Mouse (Mus musculus) neural tube, embryonic 14.5 days (tissue): Measurements from ENCODE around the gene Piezo1. TPM values are rescaled to one million over a fixed set of nuclear protein-coding genes. Genes with fewer than 3 reads are reported as not detected.

Source experiments
- ATAC-seq: fragments of 200-750 bp; cut with Nextera tagmentation; 2 replicates; pipeline ENCODE4 v1.8.0; 2017; ENCODE audit warnings: low read depth, mild to moderate bottlenecking, moderate TSS enrichment, moderate library complexity
- H3K27ac ChIP-seq: fragments of 300-500 bp; sonication (generic); 2 replicates; pipeline ENCODE4 v1.5.1; 2014; ENCODE audit warnings: low read depth, mild to moderate bottlenecking, control low read depth, low read length, moderate library complexity, mixed read lengths
- H3K27me3 ChIP-seq: fragments of 300-500 bp; sonication (generic); 2 replicates; pipeline ENCODE4 v1.6.1; 2014; ENCODE audit warnings: low read length; ENCODE audit not compliant: control insufficient read depth, insufficient read depth
- H3K36me3 ChIP-seq: fragments of 300-500 bp; sonication (generic); 2 replicates; pipeline ENCODE4 v1.6.1; 2014; ENCODE audit warnings: low read length, mixed read lengths; ENCODE audit not compliant: control insufficient read depth, insufficient read depth
- H3K4me1 ChIP-seq: fragments of 300-500 bp; sonication (generic); 2 replicates; pipeline ENCODE4 v1.6.1; 2014; ENCODE audit warnings: low read length; ENCODE audit not compliant: control insufficient read depth, insufficient read depth
- H3K4me2 ChIP-seq: fragments of 300-500 bp; sonication (generic); 2 replicates; pipeline ENCODE4 v1.6.1; 2014; ENCODE audit warnings: mild to moderate bottlenecking, low read depth, low read length, control low read depth
- H3K4me3 ChIP-seq: fragments of 300-500 bp; sonication (generic); 2 replicates; pipeline ENCODE4 v1.5.1; 2014; ENCODE audit warnings: low read depth, low read length, control low read depth, mixed read lengths
- H3K9ac ChIP-seq: fragments of 300-500 bp; sonication (generic); replicated peaks from 2 replicates; pipeline ENCODE4 v1.6.1; 2014; ENCODE audit warnings: low read depth, mild to moderate bottlenecking, control low read depth, low read length, mixed read lengths
- H3K9me3 ChIP-seq: fragments of 300-500 bp; sonication (generic); 2 replicates; pipeline ENCODE4 v1.6.1; 2016; ENCODE audit warnings: low read length; ENCODE audit not compliant: control insufficient read depth
- WGBS: fragments of 180-500 bp; shearing (Covaris S2); extraction: QIAGEN DNeasy Blood & Tissue Kit; methylation state at CpG from one replicate; pipeline ENCODE4 v1.1.7; 2014; 5-methylcytosine and 5-hydroxymethylcytosine counted together
- polyA plus RNA-seq: library from polyadenylated mRNA; unstranded; fragments of >200 nt; fragmentation: Nextera tagmentation; extraction: Ambion mirVana; gene quantifications from 2 replicates; pipeline ENCODE4 v1.2.1, GENCODE M21; 2014

Gene Piezo1
- polyA plus RNA-seq = 1.2 and 3.0 TPM in 2 replicates

DNA sequence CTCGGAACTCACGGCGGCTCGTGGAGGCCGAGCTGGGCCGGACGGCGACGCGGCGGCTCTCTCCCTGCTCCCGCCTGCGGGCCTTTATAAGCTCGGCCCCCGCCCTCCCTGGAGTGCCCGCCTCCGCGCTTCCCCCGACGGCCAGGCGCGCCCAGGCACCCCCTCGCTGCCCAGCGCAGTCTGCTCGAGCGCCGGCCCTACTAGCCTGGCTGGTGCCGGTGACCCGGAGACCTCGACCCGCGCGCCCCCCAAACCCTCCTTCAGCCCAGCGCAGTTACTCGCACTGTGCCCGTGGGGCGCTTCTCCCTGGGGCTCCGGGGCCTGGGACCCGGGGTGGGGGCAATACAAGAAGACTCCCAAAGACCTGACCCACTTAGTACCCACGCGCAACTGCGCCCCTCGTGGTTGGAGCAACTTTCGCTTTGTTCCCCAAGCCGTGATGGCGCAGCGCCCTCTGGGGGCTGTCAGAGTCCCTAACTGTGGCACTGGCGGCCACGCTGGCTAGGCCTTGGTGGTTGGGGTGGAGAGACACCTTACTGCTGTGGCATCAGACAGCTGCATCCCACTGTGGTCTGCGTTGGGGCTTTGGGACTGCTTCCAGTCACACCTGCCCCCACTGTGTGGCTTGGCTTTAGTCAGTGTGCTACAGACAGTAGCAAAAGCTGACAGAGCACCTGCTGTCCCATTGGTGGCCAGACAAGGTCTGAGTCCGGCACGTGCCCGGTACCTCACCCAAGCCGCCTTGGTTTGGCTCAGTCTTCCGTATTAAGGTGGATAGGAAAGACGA is at the start of gene Piezo1:
Piezo1 (minus strand) TSS at position 65 of the 787 bp plus-strand sequence.
- H3K4me2 ChIP-seq = peak within 1 kb of the TSS; percentile 79
- H3K4me3 ChIP-seq = peak within 1 kb of the TSS; percentile 49
- no peaks in the 10 kb centered on the region for H3K9me3 ChIP-seq
- H3K4me1 ChIP-seq = 0 out of 2 replicates have a peak, but pooled peaks cover 2% of the 10 kb centered on the region
- H3K9ac ChIP-seq = peak within 1 kb of the TSS; percentile 65
- 14% methylated on average over 43 of the region's 56 CpGs for WGBS
- H3K27ac ChIP-seq = no peak within 1 kb of the TSS
- H3K27me3 ChIP-seq = peaks cover 20% of the 10 kb centered on the region
- no peaks in the 10 kb centered on the region for H3K36me3 ChIP-seq
- ATAC-seq = peak; percentile 44; the same call in 1 of the 2 replicates

GRCm38 (mm10) chr8:122600666-122601065 is 49.5 kb upstream of the Piezo1 start:
- Histone ChIP-seq H3K27me3 (no peaks in the 10 kb centered on the region), H3K9me3 (no peaks in the 10 kb centered on the region), H3K4me1 (no peaks in the 10 kb centered on the region), H3K27ac (no peak overlapping the region), H3K36me3 (no peaks in the 10 kb centered on the region), H3K4me2 (no peak overlapping the region), H3K4me3 (no peak overlapping the region), H3K9ac (no peak overlapping the region)
- ATAC-seq = no peak
- 84% methylated on average over 9 of the region's 9 CpGs for WGBS

- Histone ChIP-seq H3K27me3 (no peaks in the 10 kb centered on the region), H3K4me3 (no peak overlapping the region), H3K27ac (no peak overlapping the region), H3K36me3 (no peaks in the 10 kb centered on the region), H3K4me1 (0 out of 2 replicates have a peak, but pooled peaks cover 7% of the 10 kb centered on the region), H3K9me3 (no peaks in the 10 kb centered on the region), H3K9ac (no peak overlapping the region), H3K4me2 (no peak overlapping the region)
- WGBS = 63% methylated on average over 4 of the region's 4 CpGs
- no peak for ATAC-seq
These were observed 44.9 kb upstream of the Piezo1 start for GRCm38 (mm10) chr8:122596031-122596430.

- no peaks in the 10 kb centered on the region for H3K9me3 ChIP-seq
- WGBS = 61% methylated on average over 19 of the region's 19 CpGs
- ATAC-seq = peak; percentile 24; the same call in 1 of the 2 replicates
- no peak overlapping the region for H3K4me3 ChIP-seq
- no peak overlapping the region for H3K9ac ChIP-seq
- 0 out of 2 replicates have a peak, but pooled peaks cover 7% of the 10 kb centered on the region for H3K4me1 ChIP-seq
- no peak overlapping the region for H3K4me2 ChIP-seq
- H3K27ac ChIP-seq = no peak overlapping the region
- H3K27me3 ChIP-seq = no peaks in the 10 kb centered on the region
- no peaks in the 10 kb centered on the region for H3K36me3 ChIP-seq
These were observed 42.8 kb upstream of the Piezo1 start for GRCm38 (mm10) chr8:122593783-122594507.

- ATAC-seq = no peak
- H3K27ac ChIP-seq = no peak overlapping the region
- WGBS = 60% methylated on average over 12 of the region's 12 CpGs
- no peak overlapping the region for H3K9ac ChIP-seq
- H3K4me3 ChIP-seq = no peak overlapping the region
- H3K36me3 ChIP-seq = no peaks in the 10 kb centered on the region
- H3K9me3 ChIP-seq = no peaks in the 10 kb centered on the region
- H3K27me3 ChIP-seq = no peaks in the 10 kb centered on the region
- H3K4me2 ChIP-seq = no peak overlapping the region
- H3K4me1 ChIP-seq = 0 out of 2 replicates have a peak, but pooled peaks cover 7% of the 10 kb centered on the region
These were observed 42.1 kb upstream of the Piezo1 start for GRCm38 (mm10) chr8:122593240-122593639.

DNA sequence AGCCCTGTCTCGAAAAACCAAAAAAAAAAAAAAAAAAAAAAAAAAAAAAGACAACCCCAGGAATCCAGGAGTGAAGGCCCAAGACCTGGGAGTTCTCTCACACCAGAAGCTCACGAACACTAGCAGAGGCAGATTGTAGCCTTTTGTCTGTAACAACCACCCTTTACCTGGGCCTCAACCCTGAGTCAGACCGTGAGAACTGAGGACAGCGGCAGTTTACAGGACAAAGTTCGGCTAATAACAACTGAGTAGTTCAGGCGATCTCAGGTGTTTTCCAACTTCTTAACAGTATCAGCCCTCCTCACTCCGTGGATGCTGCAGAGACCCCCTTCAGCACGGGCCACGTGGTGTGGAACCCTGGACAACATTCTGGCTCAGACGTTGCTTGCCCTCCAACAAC is 35.6 kb upstream of the Piezo1 start:
- Histone ChIP-seq H3K4me2 (no peak overlapping the region), H3K4me3 (no peak overlapping the region), H3K27ac (no peak overlapping the region), H3K27me3 (no peaks in the 10 kb centered on the region), H3K9ac (no peak overlapping the region), H3K4me1 (0 out of 2 replicates have a peak, but pooled peaks cover 7% of the 10 kb centered on the region), H3K36me3 (no peaks in the 10 kb centered on the region), H3K9me3 (no peaks in the 10 kb centered on the region)
- no peak for ATAC-seq
- 87% methylated on average over 10 of the region's 10 CpGs for WGBS

GRCm38 (mm10) chr8:122586171-122586570 is 35.0 kb upstream of the Piezo1 start:
- Histone ChIP-seq H3K4me1 (0 out of 2 replicates have a peak, but pooled peaks cover 7% of the 10 kb centered on the region), H3K4me3 (no peak overlapping the region), H3K27ac (no peak overlapping the region), H3K27me3 (no peaks in the 10 kb centered on the region), H3K9ac (no peak overlapping the region), H3K36me3 (no peaks in the 10 kb centered on the region), H3K4me2 (no peak overlapping the region), H3K9me3 (no peaks in the 10 kb centered on the region)
- ATAC-seq = peak; percentile 54; the same call in 1 of the 2 replicates
- 40% methylated on average over 7 of the region's 7 CpGs for WGBS

GRCm38 (mm10) chr8:122585411-122585891 is 34.3 kb upstream of the Piezo1 start:
- no peak overlapping the region for H3K4me3 ChIP-seq
- no peaks in the 10 kb centered on the region for H3K36me3 ChIP-seq
- no peak overlapping the region for H3K4me2 ChIP-seq
- no peaks in the 10 kb centered on the region for H3K27me3 ChIP-seq
- WGBS = 79% methylated on average over 14 of the region's 14 CpGs
- no peaks in the 10 kb centered on the region for H3K9me3 ChIP-seq
- H3K27ac ChIP-seq = no peak overlapping the region
- 0 out of 2 replicates have a peak, but pooled peaks cover 7% of the 10 kb centered on the region for H3K4me1 ChIP-seq
- ATAC-seq = no peak
- H3K9ac ChIP-seq = no peak overlapping the region
